ENCODE assay signal across 9 mouse cellular contexts in the genomic region with DNA sequence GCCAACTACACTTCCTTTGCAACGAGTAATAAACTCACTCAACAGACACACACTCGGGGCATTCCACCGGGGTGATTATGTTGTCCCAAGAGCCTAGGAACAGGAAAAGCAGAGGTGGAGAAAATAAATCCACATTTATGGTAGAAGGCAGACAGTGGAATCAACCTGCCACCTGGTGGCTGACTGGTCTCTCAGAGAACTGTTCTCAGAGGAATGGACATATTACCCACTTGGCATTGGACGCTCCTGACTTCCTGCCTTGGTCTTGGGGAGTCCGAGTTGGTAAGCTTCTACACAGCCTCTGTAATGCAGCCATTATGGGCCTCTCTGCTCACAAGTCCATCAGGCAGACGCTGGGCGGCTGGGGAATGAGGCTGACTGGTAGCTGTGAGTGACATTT. TPM values are rescaled to one million over a fixed set of nuclear protein-coding genes. Genes with fewer than 3 reads are reported as not detected.
DNase-seq lines count a peak whose midpoint lies in the region; ATAC-seq lines count a peak whose summit lies in the region.
"Had no signal": no experiment of that assay in that cellular context is flagged by ENCODE, and none has a peak within 500 bp of the region (broad histone marks: within the 10 kb centered on the region; RNA-seq: fewer than 3 reads in every experiment).

No protein-coding gene starts in this region.

- no peak overlapping the region for H3K4me2 ChIP-seq in heart, embryonic 11.5 days
- H3K4me2 ChIP-seq in intestine, embryonic 16.5 days (ENCODE audit: low read depth, low read length): no peak overlapping the region
- H3K4me2 ChIP-seq: neural tube, embryonic 13.5 days had no signal

- peaks cover 6% of the 10 kb centered on the region for H3K9me3 ChIP-seq in heart, embryonic 11.5 days (replicated peaks; ENCODE audit: control insufficient read depth, low read length)
- no peaks in the 10 kb centered on the region for H3K9me3 ChIP-seq in intestine, embryonic 16.5 days (ENCODE audit: control insufficient read depth, low read length)

- DNase-seq in heart, adult 8-10 months (ENCODE audit: low spot score): peak; percentile 63
- DNase-seq in CD4-positive helper T cell, adult 2 months (ENCODE audit: low read depth, low spot score): peak; percentile 24
- peak; percentile 70 for DNase-seq in adrenal gland, postnatal 10 days
- peak; percentile 63 for DNase-seq in induced T-regulatory cell, adult 2 months (ENCODE audit: low read depth)
- peak; percentile 48 to 72 for DNase-seq in lung, postnatal 4 days
- DNase-seq in urinary bladder, postnatal 25 days (ENCODE audit: low spot score): no peak

- H3K4me3 ChIP-seq in heart, embryonic 11.5 days (ENCODE audit: low read depth, low read length): no peak overlapping the region
- no peak overlapping the region for H3K4me3 ChIP-seq in intestine, embryonic 16.5 days (ENCODE audit: low read length)
- H3K4me3 ChIP-seq: neural tube, embryonic 13.5 days had no signal

- ATAC-seq in heart, embryonic 11.5 days (replicated peaks; ENCODE audit: insufficient number of reproducible peaks, low FRiP score, low TSS enrichment): no peak
- ATAC-seq in intestine, embryonic 16.5 days: no peak

- no peak overlapping the region for H3K27ac ChIP-seq in heart, embryonic 11.5 days (ENCODE audit: low read depth, low read length)
- H3K27ac ChIP-seq in intestine, embryonic 16.5 days (ENCODE audit: low read length): no peak overlapping the region
- H3K27ac ChIP-seq: neural tube, embryonic 13.5 days had no signal

- no peaks in the 10 kb centered on the region for H3K36me3 ChIP-seq in heart, embryonic 11.5 days (ENCODE audit: control insufficient read depth, insufficient read depth, low read length)
- H3K36me3 ChIP-seq in intestine, embryonic 16.5 days (ENCODE audit: control insufficient read depth, insufficient read depth, low read length): no peaks in the 10 kb centered on the region
- H3K36me3 ChIP-seq: neural tube, embryonic 13.5 days had no signal

- no peaks in the 10 kb centered on the region for H3K27me3 ChIP-seq in heart, embryonic 11.5 days (ENCODE audit: control insufficient read depth, insufficient read depth, low read length)
- H3K27me3 ChIP-seq in intestine, embryonic 16.5 days (replicated peaks; ENCODE audit: control insufficient read depth, insufficient read depth, low read length): no peaks in the 10 kb centered on the region
- H3K27me3 ChIP-seq: neural tube, embryonic 13.5 days had no signal

- WGBS in heart, embryonic 11.5 days (ENCODE audit: insufficient replicate concordance): 52% methylated on average over 7 of the region's 7 CpGs
- 35% methylated on average over 7 of the region's 7 CpGs for WGBS in intestine, embryonic 16.5 days

- H3K4me1 ChIP-seq in heart, embryonic 11.5 days (ENCODE audit: control insufficient read depth, insufficient read depth, low read length): no peaks in the 10 kb centered on the region
- H3K4me1 ChIP-seq in intestine, embryonic 16.5 days (ENCODE audit: control insufficient read depth, insufficient read depth, low read length): no peaks in the 10 kb centered on the region

- no peak overlapping the region for H3K9ac ChIP-seq in heart, embryonic 11.5 days (ENCODE audit: low read depth, low read length)
- H3K9ac ChIP-seq in intestine, embryonic 16.5 days (ENCODE audit: low read depth, low read length): no peak overlapping the region
- H3K9ac ChIP-seq: neural tube, embryonic 13.5 days had no signal

RNA-seq across cellular contexts. Expression of a gene that starts 14.9 kb away (rescaled TPM):
- total RNA-seq in heart, adult 8-10 months (2022): 10 to 100 TPM in 3 of 4 experiments, 1 to 10 TPM in 1; 8.5 to 13.7 (median 10.8) TPM
- 5.6 and 5.7 TPM in 2 replicates for polyA plus RNA-seq in heart, embryonic 11.5 days (2014; fragmentation: Nextera tagmentation; extraction: Ambion mirVana)
- total RNA-seq in adrenal gland, postnatal 10 days (2021): 1 to 10 TPM; 3.4 to 4.8 TPM
- polyA plus RNA-seq in intestine, embryonic 16.5 days (2015; fragmentation: Nextera tagmentation; extraction: Ambion mirVana): 1.9 and 2.5 TPM in 2 replicates

RNA-seq across cellular contexts. Expression of a gene that starts 45.2 kb away (rescaled TPM):
- total RNA-seq in heart, adult 8-10 months (2022): 100 to 1,000 TPM in 2 of 4 experiments, 10 to 100 TPM in 2; 89.3 to 102 (median 96.2) TPM
- polyA plus RNA-seq in heart, embryonic 11.5 days (2014; fragmentation: Nextera tagmentation; extraction: Ambion mirVana): 51.9 and 55.6 TPM in 2 replicates
- total RNA-seq in adrenal gland, postnatal 10 days (2021): 10 to 100 TPM; 41.7 to 50.1 TPM
- polyA plus RNA-seq in intestine, embryonic 16.5 days (2015; fragmentation: Nextera tagmentation; extraction: Ambion mirVana): 38.4 and 39.4 TPM in 2 replicates

RNA-seq across cellular contexts. Expression of a gene that starts 53.1 kb away (rescaled TPM):
- total RNA-seq in heart, adult 8-10 months (2022): 1 to 10 TPM in 1 of 4 experiments, not detected in 3; 6.7 TPM
- 0.68 and 0.72 TPM in 2 replicates for polyA plus RNA-seq in heart, embryonic 11.5 days (2014; fragmentation: Nextera tagmentation; extraction: Ambion mirVana)
- 10 to 100 TPM; 14.8 to 15.6 TPM for total RNA-seq in adrenal gland, postnatal 10 days (2021)
- polyA plus RNA-seq in intestine, embryonic 16.5 days (2015; fragmentation: Nextera tagmentation; extraction: Ambion mirVana): 3.2 and 3.4 TPM in 2 replicates
